Mouse (Mus musculus): Measurements from ENCODE around the gene Nf1. TPM values are rescaled to one million over a fixed set of nuclear protein-coding genes. Genes with fewer than 3 reads are reported as not detected.
A peak's percentile ranks its signal among the peaks of the same experiment; 100 is the strongest.

Nf1 gene
- polyA plus RNA-seq, 1 experiment: 8.0 TPM

GRCm38 (mm10) chr11:79504506-79504905, 165.0 kb downstream of the Nf1 start:
- H3K79me3 ChIP-seq (ENCODE audit: low read depth): no peaks in the 10 kb centered on the region
- H3K79me2 ChIP-seq (ENCODE audit: control insufficient read depth, insufficient read depth): no peaks in the 10 kb centered on the region
- no peak overlapping the region for H3ac ChIP-seq (ENCODE audit: control insufficient read depth, insufficient read length, low read depth)
- no peak for TF ChIP-seq MYOG (IDR thresholded peaks at IDR 0.05; ENCODE audit: control insufficient read depth, extremely low read depth, insufficient read length)
- no peak overlapping the region for H3K4me3 ChIP-seq (ENCODE audit: insufficient read depth, poor library complexity, severe bottlenecking)
- H3K27me3 ChIP-seq (ENCODE audit: control insufficient read depth, insufficient read depth, insufficient read length): no peaks in the 10 kb centered on the region
- peaks cover 13% of the 10 kb centered on the region for H3K36me3 ChIP-seq (ENCODE audit: control insufficient read depth, insufficient read depth)

- TF ChIP-seq MYOD1 (IDR thresholded peaks at IDR 0.05; ENCODE audit: control insufficient read depth, insufficient read length, low read depth) (no peak), USF1 (IDR thresholded peaks at IDR 0.05; ENCODE audit: low read depth) (no peak), CTCF (IDR thresholded peaks at IDR 0.05; ENCODE audit: control insufficient read depth, insufficient read depth, insufficient read length) (no peak), FOSL1 (IDR thresholded peaks at IDR 0.05; ENCODE audit: insufficient read depth, low read length, poor library complexity, severe bottlenecking) (no peak), MYOG (IDR thresholded peaks at IDR 0.05; ENCODE audit: control insufficient read depth, extremely low read depth, insufficient read length) (no peak), CEBPB (IDR thresholded peaks at IDR 0.05; ENCODE audit: low read depth) (no peak), MAX (IDR thresholded peaks at IDR 0.05) (no peak)
- Histone ChIP-seq H3ac (ENCODE audit: control insufficient read depth, insufficient read length, low read depth) (no peak overlapping the region), H3K79me2 (ENCODE audit: control insufficient read depth, insufficient read depth) (no peaks in the 10 kb centered on the region), H3K36me3 (ENCODE audit: control insufficient read depth, insufficient read depth) (peaks cover 8% of the 10 kb centered on the region), H3K79me3 (ENCODE audit: low read depth) (no peaks in the 10 kb centered on the region), H3K4me3 (ENCODE audit: insufficient read depth, poor library complexity, severe bottlenecking) (no peak overlapping the region), H3K27me3 (ENCODE audit: control insufficient read depth, insufficient read depth, insufficient read length) (no peaks in the 10 kb centered on the region)
These were observed 172.5 kb downstream of the Nf1 start for GRCm38 (mm10) chr11:79511970-79512369.

GRCm38 (mm10) chr11:79515331-79515730, 175.8 kb downstream of the Nf1 start:
- no peak for TF ChIP-seq FOSL1 (IDR thresholded peaks at IDR 0.05; ENCODE audit: insufficient read depth, low read length, poor library complexity, severe bottlenecking)
- TF ChIP-seq MYOD1 (IDR thresholded peaks at IDR 0.05; ENCODE audit: control insufficient read depth, insufficient read length, low read depth): no peak
- no peak for TF ChIP-seq MYOG (IDR thresholded peaks at IDR 0.05; ENCODE audit: control insufficient read depth, extremely low read depth, insufficient read length)
- TF ChIP-seq CEBPB (IDR thresholded peaks at IDR 0.05; ENCODE audit: low read depth): no peak
- TF ChIP-seq USF1 (IDR thresholded peaks at IDR 0.05; ENCODE audit: low read depth): no peak
- no peak for TF ChIP-seq CTCF (IDR thresholded peaks at IDR 0.05; ENCODE audit: control insufficient read depth, insufficient read depth, insufficient read length)
- no peak for TF ChIP-seq MAX (IDR thresholded peaks at IDR 0.05)
- H3K4me3 ChIP-seq (ENCODE audit: insufficient read depth, poor library complexity, severe bottlenecking): no peak overlapping the region
- peaks cover under 1% of the 10 kb centered on the region for H3K79me2 ChIP-seq (ENCODE audit: control insufficient read depth, insufficient read depth)
- no peaks in the 10 kb centered on the region for H3K27me3 ChIP-seq (ENCODE audit: control insufficient read depth, insufficient read depth, insufficient read length)
- H3ac ChIP-seq (ENCODE audit: control insufficient read depth, insufficient read length, low read depth): no peak overlapping the region
- no peaks in the 10 kb centered on the region for H3K79me3 ChIP-seq (ENCODE audit: low read depth)
- peaks cover 8% of the 10 kb centered on the region for H3K36me3 ChIP-seq (ENCODE audit: control insufficient read depth, insufficient read depth)

- no peak overlapping the region for H3K4me3 ChIP-seq (ENCODE audit: insufficient read depth, poor library complexity, severe bottlenecking)
- no peak for TF ChIP-seq CEBPB (IDR thresholded peaks at IDR 0.05; ENCODE audit: low read depth)
- TF ChIP-seq CTCF (IDR thresholded peaks at IDR 0.05; ENCODE audit: control insufficient read depth, insufficient read depth, insufficient read length): no peak
- no peak for TF ChIP-seq MYOG (IDR thresholded peaks at IDR 0.05; ENCODE audit: control insufficient read depth, extremely low read depth, insufficient read length)
- no peak for TF ChIP-seq FOSL1 (IDR thresholded peaks at IDR 0.05; ENCODE audit: insufficient read depth, low read length, poor library complexity, severe bottlenecking)
- no peak for TF ChIP-seq MYOD1 (IDR thresholded peaks at IDR 0.05; ENCODE audit: control insufficient read depth, insufficient read length, low read depth)
- TF ChIP-seq MAX (IDR thresholded peaks at IDR 0.05): no peak
- no peak for TF ChIP-seq USF1 (IDR thresholded peaks at IDR 0.05; ENCODE audit: low read depth)
- no peak overlapping the region for H3ac ChIP-seq (ENCODE audit: control insufficient read depth, insufficient read length, low read depth)
- H3K79me3 ChIP-seq (ENCODE audit: low read depth): no peaks in the 10 kb centered on the region
- H3K27me3 ChIP-seq (ENCODE audit: control insufficient read depth, insufficient read depth, insufficient read length): no peaks in the 10 kb centered on the region
- peaks cover 9% of the 10 kb centered on the region for H3K36me3 ChIP-seq (ENCODE audit: control insufficient read depth, insufficient read depth)
- H3K79me2 ChIP-seq (ENCODE audit: control insufficient read depth, insufficient read depth): peaks cover 6% of the 10 kb centered on the region
These were observed 176.3 kb downstream of the Nf1 start for GRCm38 (mm10) chr11:79515798-79516197.

DNA sequence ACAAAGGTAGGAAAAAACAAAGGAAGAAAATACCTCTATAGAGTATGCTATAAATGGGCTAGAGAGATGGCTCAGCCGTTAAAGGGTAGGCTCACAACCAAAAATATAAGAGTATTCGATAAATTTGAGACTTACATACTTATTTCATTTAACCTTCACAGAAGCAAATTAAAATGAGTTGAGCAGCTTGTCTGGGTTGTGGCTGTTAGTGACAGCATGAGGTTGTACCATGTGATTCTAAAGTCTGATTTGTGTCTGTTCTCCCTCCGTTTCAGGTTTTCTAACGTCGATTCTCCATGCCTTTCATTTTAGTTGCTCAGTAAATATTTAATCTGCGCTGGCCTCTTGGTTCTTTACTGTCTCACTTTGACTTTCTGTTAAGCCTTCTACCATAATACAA, 179.8 kb downstream of the Nf1 start:
- TF ChIP-seq FOSL1 (IDR thresholded peaks at IDR 0.05; ENCODE audit: insufficient read depth, low read length, poor library complexity, severe bottlenecking) (no peak), CEBPB (IDR thresholded peaks at IDR 0.05; ENCODE audit: low read depth) (no peak), MYOD1 (IDR thresholded peaks at IDR 0.05; ENCODE audit: control insufficient read depth, insufficient read length, low read depth) (no peak), USF1 (IDR thresholded peaks at IDR 0.05; ENCODE audit: low read depth) (peak; percentile 31), MAX (IDR thresholded peaks at IDR 0.05) (peak; percentile 47)
- Histone ChIP-seq H3K79me2 (ENCODE audit: control insufficient read depth, insufficient read depth) (peaks cover 13% of the 10 kb centered on the region), H3K36me3 (ENCODE audit: control insufficient read depth, insufficient read depth) (peaks cover 8% of the 10 kb centered on the region), H3K79me3 (ENCODE audit: low read depth) (no peaks in the 10 kb centered on the region), H3K27me3 (ENCODE audit: control insufficient read depth, insufficient read depth, insufficient read length) (no peaks in the 10 kb centered on the region), H3K4me3 (ENCODE audit: insufficient read depth, poor library complexity, severe bottlenecking) (no peak overlapping the region), H3ac (ENCODE audit: control insufficient read depth, insufficient read length, low read depth) (no peak overlapping the region)

DNA sequence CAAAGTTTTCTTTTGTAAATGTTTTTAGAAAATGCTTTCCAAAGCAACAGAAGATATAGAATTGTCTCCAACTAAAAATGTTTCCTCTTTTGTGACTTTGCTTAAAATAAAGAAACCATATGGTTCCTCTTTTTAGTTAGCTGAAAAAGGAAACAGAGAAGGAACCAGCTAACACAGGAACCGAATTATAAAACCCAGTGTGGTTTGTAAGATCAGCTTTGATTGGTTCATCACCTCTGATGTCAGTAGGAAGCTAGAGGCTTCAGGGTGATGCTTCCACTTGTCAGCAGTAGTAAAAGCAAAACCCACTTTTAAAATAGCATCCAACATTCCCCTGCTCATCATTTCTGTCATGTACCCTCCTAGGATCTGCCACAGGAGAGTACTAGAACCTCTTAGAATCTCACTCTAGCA, 180.4 kb downstream of the Nf1 start:
- no peaks in the 10 kb centered on the region for H3K27me3 ChIP-seq (ENCODE audit: control insufficient read depth, insufficient read depth, insufficient read length)
- peaks cover 13% of the 10 kb centered on the region for H3K79me2 ChIP-seq (ENCODE audit: control insufficient read depth, insufficient read depth)
- no peaks in the 10 kb centered on the region for H3K79me3 ChIP-seq (ENCODE audit: low read depth)
- H3K36me3 ChIP-seq (ENCODE audit: control insufficient read depth, insufficient read depth): peaks cover 13% of the 10 kb centered on the region
- H3K4me3 ChIP-seq (ENCODE audit: insufficient read depth, poor library complexity, severe bottlenecking): no peak overlapping the region
- H3ac ChIP-seq (ENCODE audit: control insufficient read depth, insufficient read length, low read depth): no peak overlapping the region
- no peak for TF ChIP-seq MYOD1 (IDR thresholded peaks at IDR 0.05; ENCODE audit: control insufficient read depth, insufficient read length, low read depth)
- TF ChIP-seq MAX (IDR thresholded peaks at IDR 0.05): no peak
- no peak for TF ChIP-seq MYOG (IDR thresholded peaks at IDR 0.05; ENCODE audit: control insufficient read depth, extremely low read depth, insufficient read length)
- TF ChIP-seq FOSL1 (IDR thresholded peaks at IDR 0.05; ENCODE audit: insufficient read depth, low read length, poor library complexity, severe bottlenecking): no peak
- TF ChIP-seq CEBPB (IDR thresholded peaks at IDR 0.05; ENCODE audit: low read depth): no peak
- TF ChIP-seq CTCF (IDR thresholded peaks at IDR 0.05; ENCODE audit: control insufficient read depth, insufficient read depth, insufficient read length): no peak
